Mouse (Mus musculus) liver, postnatal 0 days (tissue): Measurements from ENCODE around the gene Rftn2.

ENCODE experiments used
- CTCF ChIP-seq: sonication (generic); IDR thresholded peaks from 2 replicates; pipeline ENCODE4 v1.5.1; 2016; ENCODE audit warnings: antibody characterized with exemption, low read depth
- EP300 ChIP-seq: IDR thresholded peaks from 2 replicates; pipeline ENCODE4 v1.6.1; 2016; ENCODE audit warnings: antibody characterized with exemption, low read depth, mild to moderate bottlenecking

GRCm38 (mm10) chr1:55228256-55228884, 1.8 kb upstream of the Rftn2 start:
- no peak for TF ChIP-seq CTCF
- no peak for TF ChIP-seq EP300
